Mouse (Mus musculus) liver, embryonic 15.5 days (tissue): ENCODE data around the gene Snapc4. TPM values are rescaled to one million over a fixed set of nuclear protein-coding genes. Genes with fewer than 3 reads are reported as not detected.

Experiments
- ATAC-seq: fragments of 200-750 bp; cut with Nextera tagmentation; 2 replicates; pipeline ENCODE4 v1.8.0; 2017; ENCODE audit warnings: moderate number of reproducible peaks, mild to moderate bottlenecking, moderate library complexity; ENCODE audit not compliant: insufficient read depth
- H3K27ac ChIP-seq: fragments of 300-500 bp; sonication (generic); replicated peaks from 2 replicates; pipeline ENCODE4 v1.5.1; 2015; ENCODE audit warnings: mild to moderate bottlenecking, inconsistent platforms
- H3K27me3 ChIP-seq: fragments of 300-500 bp; sonication (generic); 2 replicates; pipeline ENCODE4 v1.6.1; 2015; ENCODE audit warnings: mild to moderate bottlenecking, inconsistent platforms
- H3K36me3 ChIP-seq: fragments of 300-500 bp; sonication (generic); replicated peaks from 2 replicates; pipeline ENCODE4 v1.6.1; 2015; ENCODE audit warnings: moderate library complexity, mild to moderate bottlenecking, inconsistent platforms
- H3K4me1 ChIP-seq: fragments of 300-500 bp; sonication (generic); replicated peaks from 2 replicates; pipeline ENCODE4 v1.6.1; 2015; ENCODE audit warnings: inconsistent platforms
- H3K4me2 ChIP-seq: fragments of 300-500 bp; sonication (generic); 2 replicates; pipeline ENCODE4 v1.6.1; 2015; ENCODE audit warnings: moderate library complexity, mild to moderate bottlenecking, inconsistent platforms
- H3K4me3 ChIP-seq: fragments of 300-500 bp; sonication (generic); replicated peaks from 2 replicates; pipeline ENCODE4 v1.5.1; 2015; ENCODE audit warnings: mild to moderate bottlenecking, inconsistent platforms
- H3K9ac ChIP-seq: fragments of 300-500 bp; sonication (generic); 2 replicates; pipeline ENCODE4 v1.6.1; 2015; ENCODE audit warnings: moderate library complexity, mild to moderate bottlenecking, inconsistent platforms
- H3K9me3 ChIP-seq: fragments of 300-500 bp; sonication (generic); replicated peaks from 2 replicates; pipeline ENCODE4 v1.6.1; 2016; ENCODE audit warnings: inconsistent platforms
- WGBS: fragments of 180-500 bp; shearing (Covaris S2); methylation state at CpG from one replicate; pipeline ENCODE4 v1.1.7; 2015; ENCODE audit warnings: mixed read lengths; ENCODE audit not compliant: insufficient replicate concordance; 5-methylcytosine and 5-hydroxymethylcytosine counted together
- polyA plus RNA-seq: library from polyadenylated mRNA; unstranded; fragments of >200 nt; fragmentation: Nextera tagmentation; extraction: Ambion mirVana; gene quantifications from 2 replicates; pipeline ENCODE4 v1.2.1, GENCODE M21; 2015

Gene Snapc4
- polyA plus RNA-seq, 1 experiment from 2014 or later, result 8.4 TPM

DNA sequence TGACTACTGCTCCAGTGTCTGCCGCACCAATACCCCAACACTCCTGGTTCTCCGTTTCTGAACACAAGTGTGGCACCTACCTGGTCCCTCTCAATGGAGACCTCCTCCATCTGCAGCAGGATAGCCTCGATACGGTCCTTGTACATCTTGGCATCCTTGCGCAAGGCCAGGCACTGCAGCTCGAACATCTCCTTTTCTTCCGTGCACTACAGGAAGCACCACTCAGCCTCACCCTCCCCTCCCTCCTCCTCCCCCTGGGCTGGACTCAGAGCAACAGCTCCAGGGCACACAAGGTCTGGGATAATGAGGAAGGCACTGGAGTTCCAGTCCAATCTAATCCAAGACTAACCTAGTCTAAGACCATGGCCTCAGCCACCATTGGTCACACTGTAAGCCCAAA, 23.8 kb downstream of the Snapc4 start:
- Histone ChIP-seq H3K27me3 (no peaks in the 10 kb centered on the region), H3K9ac (no peak overlapping the region), H3K27ac (no peak overlapping the region), H3K4me1 (peaks cover 19% of the 10 kb centered on the region), H3K4me3 (no peak overlapping the region), H3K36me3 (no peaks in the 10 kb centered on the region), H3K4me2 (no peak overlapping the region), H3K9me3 (no peaks in the 10 kb centered on the region)
- 55% methylated on average over 7 of the region's 7 CpGs for WGBS
- ATAC-seq, result no peak

DNA sequence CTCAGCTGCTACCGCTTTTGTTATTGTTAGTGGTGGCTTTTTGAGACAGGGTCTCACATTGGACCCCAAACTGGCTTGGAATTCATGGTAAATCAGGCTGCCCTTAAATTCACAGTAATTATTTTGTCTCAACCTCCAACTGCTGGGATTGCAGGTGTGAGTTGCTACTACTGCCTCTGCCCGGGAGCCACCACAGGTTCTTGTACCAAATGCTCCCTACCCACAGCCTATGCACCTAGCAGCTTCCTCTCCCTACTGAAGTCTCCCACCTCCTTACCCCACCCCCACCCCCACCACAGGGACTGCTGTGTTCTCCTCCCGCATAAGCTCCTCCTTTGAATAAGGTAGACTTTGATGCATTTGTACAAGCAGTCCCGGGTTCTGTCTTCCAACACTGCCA, 24.2 kb downstream of the Snapc4 start:
- Histone ChIP-seq H3K27ac (no peak overlapping the region), H3K4me2 (no peak overlapping the region), H3K9ac (no peak overlapping the region), H3K9me3 (no peaks in the 10 kb centered on the region), H3K4me3 (no peak overlapping the region), H3K27me3 (no peaks in the 10 kb centered on the region), H3K4me1 (peaks cover 22% of the 10 kb centered on the region), H3K36me3 (no peaks in the 10 kb centered on the region)
- ATAC-seq, result no peak
- 71% methylated on average over 4 of the region's 4 CpGs for WGBS

DNA sequence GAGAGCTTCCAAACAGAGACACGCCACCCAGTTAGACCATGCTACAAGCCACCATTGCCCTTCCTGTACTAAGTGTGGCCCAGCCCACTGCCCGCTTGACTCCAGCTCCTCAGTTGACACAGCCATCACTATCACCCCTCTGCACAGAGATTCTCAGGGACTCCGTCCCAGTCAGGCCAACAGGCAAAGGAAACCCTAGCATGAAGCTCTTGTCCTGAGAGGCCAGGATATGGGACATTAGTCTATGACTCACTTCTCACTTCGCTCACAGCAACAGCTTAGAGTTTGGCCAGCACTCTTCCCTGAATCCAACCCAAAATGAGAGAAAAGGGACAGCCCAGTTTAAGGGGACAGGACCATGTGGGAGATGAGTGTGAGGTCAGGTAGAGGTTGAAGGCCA, 26.1 kb downstream of the Snapc4 start:
- peaks cover 32% of the 10 kb centered on the region for H3K4me1 ChIP-seq
- H3K27ac ChIP-seq, result no peak overlapping the region
- H3K4me2 ChIP-seq, result no peak overlapping the region
- H3K27me3 ChIP-seq, result no peaks in the 10 kb centered on the region
- H3K36me3 ChIP-seq, result no peaks in the 10 kb centered on the region; the same call in 1 of the 2 replicates
- H3K4me3 ChIP-seq, result no peak overlapping the region
- H3K9ac ChIP-seq, result no peak overlapping the region
- no peaks in the 10 kb centered on the region for H3K9me3 ChIP-seq
- 70% methylated on average over 4 of the region's 4 CpGs for WGBS
- ATAC-seq, result no peak

DNA sequence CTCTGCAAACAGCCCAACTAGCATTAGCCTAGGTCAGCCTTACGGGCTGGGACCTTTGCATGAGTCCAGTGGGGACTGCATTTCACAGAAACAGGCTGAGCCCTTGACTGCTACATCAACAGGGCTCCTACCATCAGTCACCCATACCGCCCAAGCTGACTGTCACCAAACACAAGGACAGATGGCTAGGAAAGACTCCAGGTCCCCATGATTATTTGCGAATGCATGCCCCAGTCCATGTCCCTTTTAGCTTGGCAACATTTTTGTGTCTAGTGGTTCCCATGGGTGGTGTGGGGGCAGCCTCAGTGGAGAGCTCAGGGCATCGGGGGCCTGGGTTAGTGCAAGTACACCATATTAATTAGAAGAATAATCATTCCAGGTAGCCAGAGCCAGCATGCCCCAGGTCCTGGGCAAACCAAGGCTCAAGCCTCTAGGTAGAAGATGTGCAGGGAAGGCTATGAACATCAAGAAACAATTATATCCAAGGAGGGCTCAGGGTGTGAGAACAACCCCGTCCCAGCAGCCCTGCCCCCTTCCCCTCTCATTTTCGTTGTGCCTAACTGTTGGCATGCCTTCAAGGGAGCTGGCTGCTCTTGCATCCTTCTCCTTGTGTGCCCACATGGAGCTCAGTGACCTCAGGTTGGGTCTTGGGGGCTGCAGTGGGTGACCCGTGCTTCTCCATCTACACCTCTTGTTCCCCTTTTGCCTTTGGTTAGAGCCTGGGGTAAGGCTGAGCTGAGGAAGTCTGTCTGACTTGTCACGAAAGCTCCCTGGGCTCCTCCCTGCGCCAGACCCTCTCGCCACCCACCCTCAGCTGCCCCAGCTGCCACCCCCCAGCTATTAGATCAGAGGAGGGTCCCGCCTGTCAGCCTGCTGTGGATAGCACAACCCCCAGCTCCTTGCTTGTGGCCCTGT, 27.1 kb downstream of the Snapc4 start:
- peak overlapping the region; percentile 79; the same call in 1 of the 2 replicates for H3K4me3 ChIP-seq
- H3K9me3 ChIP-seq, result no peaks in the 10 kb centered on the region
- no peaks in the 10 kb centered on the region for H3K27me3 ChIP-seq
- no peak for ATAC-seq
- peaks cover 28% of the 10 kb centered on the region for H3K4me1 ChIP-seq
- H3K27ac ChIP-seq, result no peak overlapping the region
- no peak overlapping the region for H3K9ac ChIP-seq
- peaks cover 6% of the 10 kb centered on the region; the same call in 1 of the 2 replicates for H3K36me3 ChIP-seq
- 74% methylated on average over 11 of the region's 11 CpGs for WGBS
- H3K4me2 ChIP-seq, result peak overlapping the region; percentile 94

DNA sequence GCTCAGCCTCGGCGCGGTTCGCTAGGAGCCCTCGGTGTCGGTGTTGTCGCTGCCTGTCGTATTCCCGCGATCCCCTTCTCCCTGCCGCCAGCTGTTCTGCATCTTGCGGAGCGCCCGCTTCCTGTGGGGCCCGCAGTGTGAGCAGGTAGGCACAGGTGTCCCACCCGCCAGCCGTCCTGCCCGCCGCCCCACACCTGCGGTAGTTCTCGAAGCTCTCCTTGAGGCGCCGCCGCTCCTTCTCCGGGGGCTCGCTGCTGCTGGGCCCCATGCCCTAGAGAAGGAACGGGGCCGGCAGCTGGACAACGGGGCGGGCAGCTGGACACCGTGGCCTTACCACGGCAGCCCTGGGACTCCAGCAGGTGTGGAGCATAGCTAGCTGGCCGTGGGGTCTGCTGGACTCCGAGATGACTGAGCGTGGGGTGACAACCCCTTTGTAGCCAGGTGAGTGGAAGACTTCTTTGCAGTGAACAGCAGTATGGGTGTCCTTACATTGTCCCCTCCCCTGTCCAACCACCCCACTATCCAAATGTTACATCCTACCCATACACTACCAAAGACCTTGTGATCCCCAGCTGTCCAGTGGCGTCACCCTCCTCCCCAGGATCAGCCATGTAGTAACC, 28.1 kb downstream of the Snapc4 start:
- Histone ChIP-seq H3K27ac (0 out of 2 replicates have a peak overlapping the region, but pooled peaks have one; percentile 2), H3K9me3 (no peaks in the 10 kb centered on the region), H3K36me3 (peaks cover 6% of the 10 kb centered on the region; the same call in 1 of the 2 replicates), H3K9ac (peak overlapping the region; percentile 75), H3K4me3 (peak overlapping the region; percentile 79), H3K27me3 (no peaks in the 10 kb centered on the region), H3K4me2 (peak overlapping the region; percentile 94), H3K4me1 (peaks cover 28% of the 10 kb centered on the region)
- peak; percentile 21 for ATAC-seq
- WGBS, result 5% methylated on average over 36 of the region's 36 CpGs

DNA sequence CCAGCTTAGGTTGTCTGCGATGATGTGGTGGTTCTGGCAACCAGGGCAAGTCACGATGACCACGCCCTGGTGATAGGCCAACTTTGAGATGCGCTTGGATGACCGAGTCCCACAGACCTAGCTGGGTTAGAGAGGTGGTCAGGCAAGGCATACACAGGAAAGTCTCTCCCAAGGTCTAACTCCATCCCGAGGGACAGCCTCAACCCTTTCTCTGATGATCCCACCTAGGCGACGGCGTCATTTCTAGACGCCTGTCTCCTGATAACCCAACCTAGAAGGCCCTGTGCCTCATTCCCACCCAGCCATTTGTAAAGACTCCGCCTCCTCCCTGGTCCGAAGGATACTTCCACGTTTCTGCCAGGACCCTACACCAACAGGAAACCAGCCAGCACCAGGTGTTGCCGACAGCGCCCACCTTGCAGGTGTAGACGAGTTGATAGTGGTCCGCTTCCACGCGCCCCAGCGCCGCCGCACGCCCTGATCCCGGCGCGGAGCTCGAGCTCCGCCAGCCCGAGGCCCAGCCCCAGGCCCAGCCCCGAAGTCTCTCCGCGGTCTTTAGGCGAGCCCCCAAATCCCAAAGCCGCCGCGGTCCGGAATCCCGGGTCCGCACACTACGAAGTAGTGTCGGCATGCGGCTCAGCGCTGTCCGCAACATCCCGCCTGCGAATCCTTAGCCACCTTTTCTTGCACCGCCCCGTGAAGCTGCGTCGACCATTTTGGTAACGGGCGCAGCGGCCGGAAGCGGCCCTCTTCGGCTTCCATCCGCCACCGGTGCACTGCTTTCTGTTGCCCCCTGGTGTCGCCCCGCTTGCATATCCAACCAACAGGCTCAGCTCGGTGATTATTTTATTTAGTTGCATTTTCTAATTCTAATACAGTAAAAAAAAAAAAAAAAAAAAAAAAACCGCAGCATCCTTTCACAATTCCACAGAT, 28.8 kb downstream of the Snapc4 start, which contains the start of gene Dnlz:
Gene Dnlz (minus strand): TSS at position 753 of the 933 bp plus-strand sequence.
- Histone ChIP-seq H3K4me2 (peak within 1 kb of the TSS; percentile 94), H3K27me3 (no peaks in the 10 kb centered on the region), H3K4me1 (peaks cover 28% of the 10 kb centered on the region), H3K36me3 (peaks cover 6% of the 10 kb centered on the region; the same call in 1 of the 2 replicates), H3K9ac (peak within 1 kb of the TSS; percentile 75), H3K4me3 (peak within 1 kb of the TSS; percentile 79), H3K9me3 (no peaks in the 10 kb centered on the region), H3K27ac (peak within 1 kb of the TSS; percentile 73)
- peak; percentile 76 for ATAC-seq
- WGBS, result 1% methylated on average over 62 of the region's 62 CpGs

DNA sequence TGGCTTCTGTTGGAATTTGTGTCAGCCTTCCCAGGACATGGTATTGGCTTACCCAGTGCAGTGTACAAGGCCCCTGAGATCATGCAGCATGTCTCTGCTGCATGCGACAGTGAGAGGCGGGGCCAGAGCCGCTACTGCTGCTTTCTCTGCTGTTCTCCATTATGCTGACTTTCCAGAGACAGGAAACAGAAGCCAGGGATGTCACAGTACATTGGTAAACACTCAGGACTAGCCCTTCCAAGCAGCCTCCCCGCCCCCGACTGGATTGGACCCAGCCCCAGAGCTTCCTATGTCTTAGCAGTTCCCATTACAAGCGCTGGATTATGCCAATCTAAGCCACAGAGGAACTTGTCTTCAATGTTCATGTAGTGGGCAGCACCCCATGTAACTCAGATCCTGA, 32.2 kb downstream of the Snapc4 start:
- H3K4me2 ChIP-seq, result no peak overlapping the region
- ATAC-seq, result no peak
- H3K36me3 ChIP-seq, result peaks cover 6% of the 10 kb centered on the region; the same call in 1 of the 2 replicates
- H3K27me3 ChIP-seq, result no peaks in the 10 kb centered on the region
- no peak overlapping the region for H3K27ac ChIP-seq
- H3K4me1 ChIP-seq, result peaks cover 28% of the 10 kb centered on the region
- H3K9me3 ChIP-seq, result no peaks in the 10 kb centered on the region
- WGBS, result 65% methylated on average over 6 of the region's 6 CpGs
- H3K9ac ChIP-seq, result no peak overlapping the region
- no peak overlapping the region for H3K4me3 ChIP-seq

DNA sequence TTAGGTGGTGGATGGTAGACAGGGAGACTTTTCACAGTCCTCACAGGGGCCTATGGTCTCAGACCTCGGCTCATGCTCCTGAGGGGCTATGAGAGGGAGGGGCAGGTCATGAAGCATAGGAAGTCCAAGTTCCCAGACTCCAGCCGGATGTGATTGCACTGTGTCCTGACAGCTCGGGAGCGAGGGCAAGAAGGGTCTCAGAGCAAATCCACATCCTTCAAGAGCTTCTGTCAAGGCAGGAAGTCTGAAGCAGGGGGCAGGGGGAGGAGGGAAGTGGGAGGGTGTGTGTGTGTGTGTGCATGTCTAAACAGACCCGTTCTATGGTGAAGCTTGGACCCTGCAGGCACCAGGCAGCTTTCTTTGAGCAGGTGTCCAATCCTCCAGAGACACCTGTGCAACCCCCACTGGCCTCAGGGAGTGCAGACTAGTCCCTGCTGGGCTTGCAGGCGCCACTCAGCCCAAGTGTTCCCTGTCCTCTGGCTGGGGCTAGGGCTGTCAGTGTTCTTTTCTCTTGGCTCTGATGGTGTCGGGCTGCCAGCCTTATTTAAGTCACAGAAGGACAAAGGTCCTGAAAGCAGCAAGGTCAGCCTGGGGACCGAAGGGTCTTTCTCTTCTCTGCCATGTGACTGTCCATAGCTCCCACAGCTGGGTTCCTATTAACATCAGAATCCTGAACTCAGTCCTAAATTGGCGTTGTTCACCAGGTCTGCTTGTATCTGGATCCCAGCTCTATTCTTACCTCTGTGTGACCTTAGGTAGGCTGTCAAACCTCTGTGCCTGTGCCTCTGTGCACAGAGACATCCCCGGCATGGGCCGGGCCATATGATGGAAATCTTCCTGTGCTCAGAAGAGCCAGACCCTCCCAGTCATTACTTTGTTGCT, 37.6 kb downstream of the Snapc4 start:
- Histone ChIP-seq H3K4me1 (peaks cover 14% of the 10 kb centered on the region; the same call in 1 of the 2 replicates), H3K4me3 (no peak overlapping the region), H3K9me3 (no peaks in the 10 kb centered on the region), H3K9ac (no peak overlapping the region), H3K27ac (no peak overlapping the region; the same call in 1 of the 2 replicates), H3K36me3 (no peaks in the 10 kb centered on the region), H3K27me3 (no peaks in the 10 kb centered on the region), H3K4me2 (no peak overlapping the region)
- ATAC-seq, result no peak
- 46% methylated on average over 11 of the region's 11 CpGs for WGBS

DNA sequence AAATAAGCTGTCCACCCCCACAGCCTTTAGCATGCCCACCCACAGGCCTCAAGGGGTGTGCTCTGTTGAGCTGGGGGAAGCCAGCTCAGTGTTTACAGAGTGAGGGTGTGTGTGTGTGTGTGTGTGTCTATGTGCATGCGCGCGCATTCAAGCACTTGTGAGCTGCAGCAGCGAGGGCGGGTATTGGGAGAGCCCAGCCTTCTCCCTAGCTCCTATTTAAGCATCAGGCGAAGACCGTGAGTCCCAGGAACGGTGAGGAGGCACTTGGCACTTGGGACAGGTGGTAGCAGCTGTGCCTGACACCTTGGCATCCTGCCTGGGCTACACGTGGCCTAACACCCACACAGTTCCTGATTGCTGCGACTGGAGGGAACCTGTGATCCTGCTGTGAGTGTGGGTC, 38.4 kb downstream of the Snapc4 start:
- no peaks in the 10 kb centered on the region for H3K27me3 ChIP-seq
- ATAC-seq, result no peak
- no peak overlapping the region for H3K4me3 ChIP-seq
- peaks cover 14% of the 10 kb centered on the region; the same call in 1 of the 2 replicates for H3K4me1 ChIP-seq
- WGBS, result 66% methylated on average over 10 of the region's 10 CpGs
- H3K9me3 ChIP-seq, result no peaks in the 10 kb centered on the region
- H3K4me2 ChIP-seq, result no peak overlapping the region
- H3K9ac ChIP-seq, result no peak overlapping the region
- H3K36me3 ChIP-seq, result no peaks in the 10 kb centered on the region
- H3K27ac ChIP-seq, result no peak overlapping the region

DNA sequence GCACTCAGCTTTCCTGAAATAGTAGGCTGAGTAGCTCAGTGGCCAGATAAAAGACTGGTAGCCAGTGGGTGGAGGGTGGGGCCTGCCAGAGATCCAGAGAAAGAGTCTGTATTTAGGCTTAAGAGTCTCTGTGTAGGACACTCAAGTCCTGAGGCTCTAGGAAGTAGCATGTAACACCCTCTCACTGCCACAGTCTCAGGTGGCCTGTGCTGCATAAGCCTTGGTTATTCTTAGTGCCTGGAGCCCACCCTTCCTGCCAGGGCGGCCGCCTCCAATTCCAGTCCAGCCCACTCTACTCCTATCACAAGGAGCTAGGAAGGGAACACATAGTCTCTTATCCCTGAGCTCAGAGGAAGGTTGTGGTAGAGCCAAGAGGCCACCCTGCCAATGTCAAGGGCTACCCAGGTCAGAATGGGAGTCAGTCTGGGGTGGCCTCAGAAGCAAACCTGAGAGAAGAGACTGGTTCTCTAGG, 38.9 kb downstream of the Snapc4 start:
- Histone ChIP-seq H3K9me3 (no peaks in the 10 kb centered on the region), H3K4me2 (no peak overlapping the region), H3K27ac (no peak overlapping the region), H3K4me3 (no peak overlapping the region), H3K9ac (no peak overlapping the region), H3K27me3 (no peaks in the 10 kb centered on the region), H3K36me3 (no peaks in the 10 kb centered on the region), H3K4me1 (peaks cover 14% of the 10 kb centered on the region; the same call in 1 of the 2 replicates)
- WGBS, result 77% methylated on average over 2 of the region's 2 CpGs
- no peak for ATAC-seq
